Mouse (Mus musculus): ENCODE results near the gene Gata5. TPM values are rescaled to one million over a fixed set of nuclear protein-coding genes. Genes with fewer than 3 reads are reported as not detected.
A peak's percentile ranks its signal among the peaks of the same experiment; 100 is the strongest.

The Gata5 gene
- 0.25 TPM in 1 of 2 replicates, not detected in the other for polyA plus RNA-seq (2016; fragmentation: Nextera tagmentation; extraction: Ambion mirVana)

- peak within 1 kb of the TSS; percentile 54 for H3K4me3 ChIP-seq
- peak; percentile 84 for DNase-seq (ENCODE audit: low spot score)
- no peaks in the 10 kb centered on the region for H3K9me3 ChIP-seq
- H3K27me3 ChIP-seq (ENCODE audit: insufficient read depth, poor library complexity, severe bottlenecking), result peaks cover 99% of the 10 kb centered on the region
- 0% methylated on average over 33 of the region's 33 CpGs for WGBS
- no peaks in the 10 kb centered on the region for H3K36me3 ChIP-seq
- peaks cover 29% of the 10 kb centered on the region for H3K4me1 ChIP-seq (replicated peaks)
- H3K27ac ChIP-seq, result peak within 1 kb of the TSS; percentile 47; the same call in 1 of the 2 replicates
Observed at GRCm38 (mm10) chr2:180334551-180334986, at the start of gene Gata5. Gata5 (minus strand) TSS chr2:180334699.

- Histone ChIP-seq H3K36me3 (no peaks in the 10 kb centered on the region), H3K9me3 (no peaks in the 10 kb centered on the region), H3K27me3 (ENCODE audit: insufficient read depth, poor library complexity, severe bottlenecking) (no peaks in the 10 kb centered on the region; the same call in 1 of the 2 replicates), H3K4me3 (no peak overlapping the region), H3K4me1 (replicated peaks) (no peaks in the 10 kb centered on the region), H3K27ac (no peak overlapping the region)
- 94% methylated on average over 5 of the region's 5 CpGs for WGBS
- DNase-seq (ENCODE audit: low spot score), result no peak
Observed at GRCm38 (mm10) chr2:180376730-180377129, 42.2 kb upstream of the Gata5 start.

DNA sequence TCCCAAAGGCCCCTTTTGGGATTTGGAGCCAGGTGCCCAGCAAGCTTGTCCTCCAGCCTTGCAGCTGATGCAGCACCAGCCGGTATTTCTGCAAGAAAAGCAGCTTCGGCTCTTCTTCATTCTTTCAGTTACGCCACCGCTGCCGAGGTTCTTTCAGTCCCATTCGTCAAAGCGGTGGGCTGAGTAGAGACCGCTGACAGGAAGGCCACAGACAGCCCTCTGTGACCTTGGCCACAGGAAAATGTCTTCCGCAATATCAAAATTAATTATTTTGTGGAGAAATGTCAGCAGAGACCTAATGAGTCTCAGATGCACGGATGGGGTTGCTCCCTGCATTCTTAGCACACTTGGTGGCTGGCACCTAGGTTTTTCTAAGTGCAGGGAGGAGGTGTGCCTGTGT is 38.8 kb upstream of the Gata5 start:
- H3K36me3 ChIP-seq, result no peaks in the 10 kb centered on the region
- no peaks in the 10 kb centered on the region for H3K4me1 ChIP-seq (replicated peaks)
- no peak overlapping the region for H3K27ac ChIP-seq
- H3K9me3 ChIP-seq, result no peaks in the 10 kb centered on the region
- 82% methylated on average over 10 of the region's 10 CpGs for WGBS
- DNase-seq (ENCODE audit: low spot score), result no peak
- no peaks in the 10 kb centered on the region; the same call in 1 of the 2 replicates for H3K27me3 ChIP-seq (ENCODE audit: insufficient read depth, poor library complexity, severe bottlenecking)
- no peak overlapping the region for H3K4me3 ChIP-seq

GRCm38 (mm10) chr2:180368359-180368758 is 33.9 kb upstream of the Gata5 start:
- Histone ChIP-seq H3K4me3 (no peak overlapping the region), H3K27me3 (ENCODE audit: insufficient read depth, poor library complexity, severe bottlenecking) (no peaks in the 10 kb centered on the region; the same call in 1 of the 2 replicates), H3K36me3 (no peaks in the 10 kb centered on the region), H3K9me3 (no peaks in the 10 kb centered on the region), H3K4me1 (replicated peaks) (no peaks in the 10 kb centered on the region), H3K27ac (no peak overlapping the region)
- DNase-seq (ENCODE audit: low spot score), result no peak
- WGBS, result 80% methylated on average over 5 of the region's 5 CpGs

DNA sequence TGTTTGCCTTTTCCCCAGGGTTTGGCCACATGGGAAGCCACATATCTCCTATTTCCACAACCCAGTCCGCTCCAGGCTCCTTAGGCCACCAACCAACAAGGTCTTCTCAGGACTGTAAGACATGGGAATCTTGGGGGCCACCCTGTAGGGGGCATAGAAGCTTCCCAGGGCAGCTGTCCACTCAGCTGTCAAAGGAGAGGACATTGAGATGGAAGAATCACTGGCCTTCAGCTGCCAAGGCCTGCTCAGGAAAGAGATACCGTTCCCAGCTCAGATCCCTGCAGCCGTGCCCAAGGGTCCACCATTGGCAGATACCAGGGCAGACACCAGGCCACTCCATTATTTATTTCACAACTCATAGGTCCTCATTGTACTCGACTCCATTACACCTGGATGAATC is 32.9 kb upstream of the Gata5 start:
- Histone ChIP-seq H3K27me3 (ENCODE audit: insufficient read depth, poor library complexity, severe bottlenecking) (no peaks in the 10 kb centered on the region), H3K9me3 (no peaks in the 10 kb centered on the region), H3K4me1 (replicated peaks) (0 out of 2 replicates have a peak, but pooled peaks cover 5% of the 10 kb centered on the region), H3K4me3 (no peak overlapping the region), H3K27ac (no peak overlapping the region), H3K36me3 (no peaks in the 10 kb centered on the region)
- 84% methylated on average over 4 of the region's 4 CpGs for WGBS
- no peak for DNase-seq (ENCODE audit: low spot score)

DNA sequence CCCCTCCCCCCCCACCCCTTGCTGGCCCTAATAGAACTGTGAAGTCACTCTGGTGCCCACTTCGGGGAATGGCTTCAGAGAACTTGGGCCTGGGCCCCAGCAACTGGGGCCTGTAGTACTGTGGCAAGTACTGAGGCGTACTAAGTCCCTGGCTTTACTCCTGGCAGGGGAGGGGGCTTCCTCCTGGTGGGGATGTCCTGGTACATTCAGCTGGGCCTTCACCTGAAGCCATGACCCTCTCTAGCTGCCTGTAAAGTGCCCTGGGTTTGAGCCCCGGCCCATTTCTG is 28.9 kb upstream of the Gata5 start:
- peaks cover 13% of the 10 kb centered on the region for H3K27me3 ChIP-seq (ENCODE audit: insufficient read depth, poor library complexity, severe bottlenecking)
- no peak for DNase-seq (ENCODE audit: low spot score)
- 77% methylated on average over 3 of the region's 3 CpGs for WGBS
- no peak overlapping the region for H3K27ac ChIP-seq
- H3K4me3 ChIP-seq, result no peak overlapping the region
- 0 out of 2 replicates have a peak, but pooled peaks cover 5% of the 10 kb centered on the region for H3K4me1 ChIP-seq (replicated peaks)
- H3K9me3 ChIP-seq, result no peaks in the 10 kb centered on the region
- H3K36me3 ChIP-seq, result no peaks in the 10 kb centered on the region

DNA sequence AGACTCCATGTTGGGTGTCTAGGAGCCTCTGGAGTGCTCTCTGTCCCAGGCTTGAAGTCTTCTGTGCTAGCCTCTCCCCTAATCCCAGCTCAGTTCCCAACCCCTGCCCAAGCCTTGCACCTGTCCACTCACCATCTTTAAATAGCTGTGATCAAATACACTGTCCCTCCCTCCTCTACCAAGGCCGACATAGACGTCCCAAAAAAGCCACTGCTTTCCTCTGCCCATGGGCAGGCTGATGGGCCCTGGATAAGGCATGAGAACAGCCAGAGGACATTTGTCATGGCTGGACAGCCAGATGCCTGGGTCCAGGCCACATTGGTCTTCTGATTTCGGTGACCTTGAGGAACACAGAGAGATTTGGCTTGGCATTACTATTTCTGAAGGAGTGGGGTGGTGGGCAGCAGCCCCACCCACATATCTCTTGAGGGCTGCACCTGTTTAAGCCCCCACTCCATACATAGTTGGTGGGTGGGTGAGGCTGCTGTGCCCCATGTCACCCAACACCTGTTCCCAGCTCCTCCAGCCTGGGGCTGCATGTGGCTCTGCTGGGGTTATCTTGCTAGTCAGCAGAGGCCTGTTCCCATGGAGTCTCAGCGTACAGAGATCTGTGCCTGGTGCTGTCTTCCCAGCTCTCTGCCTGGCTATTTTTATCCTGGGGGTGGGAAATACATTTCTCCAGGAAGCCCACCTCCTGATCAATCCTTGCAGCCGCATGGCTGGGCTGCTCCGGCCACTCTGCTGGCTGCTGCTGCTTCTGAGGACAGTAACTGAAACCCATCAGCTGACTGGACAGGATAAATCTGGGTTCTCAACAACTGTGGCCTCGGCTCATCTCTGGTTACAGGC is 28.3 kb upstream of the Gata5 start:
- Histone ChIP-seq H3K36me3 (no peaks in the 10 kb centered on the region), H3K4me1 (replicated peaks) (0 out of 2 replicates have a peak, but pooled peaks cover 5% of the 10 kb centered on the region), H3K9me3 (no peaks in the 10 kb centered on the region), H3K4me3 (no peak overlapping the region), H3K27me3 (ENCODE audit: insufficient read depth, poor library complexity, severe bottlenecking) (peaks cover 19% of the 10 kb centered on the region), H3K27ac (no peak overlapping the region)
- no peak for DNase-seq (ENCODE audit: low spot score)
- 78% methylated on average over 7 of the region's 7 CpGs for WGBS

DNA sequence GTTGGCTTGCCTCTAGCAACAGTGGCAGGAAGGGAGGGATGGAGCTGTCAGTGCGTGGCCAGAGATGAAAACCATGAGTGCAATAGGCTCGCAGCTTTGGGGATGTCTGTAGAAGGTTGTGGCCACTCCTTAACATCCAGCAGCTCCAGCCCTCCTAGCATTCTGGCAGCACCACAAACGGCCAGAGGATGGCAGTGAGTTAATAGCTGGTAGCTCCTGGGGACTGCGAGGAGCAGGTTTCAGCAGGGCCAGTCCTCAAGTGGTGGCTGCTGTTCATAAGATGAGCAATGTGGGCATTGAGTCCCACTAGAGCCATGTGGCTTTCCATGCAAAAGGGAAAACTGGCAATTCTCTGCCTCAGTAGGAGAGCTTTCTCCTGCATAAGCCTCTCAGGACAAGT is 24.6 kb upstream of the Gata5 start:
- Histone ChIP-seq H3K9me3 (no peaks in the 10 kb centered on the region), H3K36me3 (no peaks in the 10 kb centered on the region), H3K27ac (no peak overlapping the region), H3K4me1 (replicated peaks) (0 out of 2 replicates have a peak, but pooled peaks cover 5% of the 10 kb centered on the region), H3K27me3 (ENCODE audit: insufficient read depth, poor library complexity, severe bottlenecking) (peaks cover 22% of the 10 kb centered on the region), H3K4me3 (no peak overlapping the region)
- no peak for DNase-seq (ENCODE audit: low spot score)
- WGBS, result 12% methylated on average over 4 of the region's 4 CpGs

- H3K27ac ChIP-seq, result no peak overlapping the region
- H3K4me1 ChIP-seq (replicated peaks), result no peaks in the 10 kb centered on the region
- DNase-seq (ENCODE audit: low spot score), result peak; percentile 68
- H3K9me3 ChIP-seq, result no peaks in the 10 kb centered on the region
- H3K36me3 ChIP-seq, result no peaks in the 10 kb centered on the region
- H3K27me3 ChIP-seq (ENCODE audit: insufficient read depth, poor library complexity, severe bottlenecking), result peaks cover 12% of the 10 kb centered on the region
- H3K4me3 ChIP-seq, result no peak overlapping the region
- 61% methylated on average over 20 of the region's 20 CpGs for WGBS
Observed at GRCm38 (mm10) chr2:180353338-180353737, 18.8 kb upstream of the Gata5 start.

GRCm38 (mm10) chr2:180350700-180351099 is 16.2 kb upstream of the Gata5 start:
- H3K4me3 ChIP-seq, result no peak overlapping the region
- peak; percentile 29 for DNase-seq (ENCODE audit: low spot score)
- H3K9me3 ChIP-seq, result no peaks in the 10 kb centered on the region
- H3K27ac ChIP-seq, result no peak overlapping the region
- 0 out of 2 replicates have a peak, but pooled peaks cover 4% of the 10 kb centered on the region for H3K27me3 ChIP-seq (ENCODE audit: insufficient read depth, poor library complexity, severe bottlenecking)
- H3K36me3 ChIP-seq, result no peaks in the 10 kb centered on the region
- 47% methylated on average over 2 of the region's 2 CpGs for WGBS
- peaks cover 5% of the 10 kb centered on the region for H3K4me1 ChIP-seq (replicated peaks)

DNA sequence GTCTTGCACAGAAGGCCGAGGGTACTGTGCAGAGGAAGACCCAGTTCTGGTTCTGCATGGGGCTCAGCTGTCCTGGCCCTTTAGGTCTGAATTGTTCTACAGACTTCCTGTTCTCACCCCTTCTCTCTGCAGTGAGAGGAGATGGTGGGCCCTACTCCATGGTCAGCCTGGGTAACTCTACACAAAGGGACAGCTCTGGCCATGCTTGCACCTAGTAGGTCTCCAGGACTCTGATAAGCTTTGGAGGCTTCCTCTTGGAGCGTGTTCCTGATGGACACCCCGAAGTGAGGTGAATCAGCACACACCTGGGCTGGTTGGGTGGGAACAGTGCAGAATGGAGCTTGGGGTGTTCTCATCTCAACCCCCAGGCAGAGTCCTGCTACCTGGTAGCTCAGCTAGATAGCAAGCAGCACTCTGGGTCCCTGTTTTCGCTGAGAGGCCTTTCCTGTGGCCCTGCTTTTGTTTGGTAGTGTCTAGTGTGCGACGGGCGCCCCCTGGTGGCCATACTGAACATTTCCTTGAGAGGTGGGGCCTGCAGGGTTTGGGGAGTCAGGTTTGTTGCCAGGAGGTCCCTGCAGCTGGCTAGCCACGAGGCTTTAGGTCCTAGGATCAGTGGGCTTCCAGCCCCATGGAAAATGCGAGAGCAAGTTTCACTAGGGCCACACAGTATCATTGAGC is 12.5 kb upstream of the Gata5 start:
- 31% methylated on average over 9 of the region's 9 CpGs for WGBS
- Histone ChIP-seq H3K27me3 (ENCODE audit: insufficient read depth, poor library complexity, severe bottlenecking) (no peaks in the 10 kb centered on the region), H3K36me3 (no peaks in the 10 kb centered on the region), H3K4me1 (replicated peaks) (peaks cover 5% of the 10 kb centered on the region), H3K27ac (peak overlapping the region; percentile 78), H3K4me3 (no peak overlapping the region), H3K9me3 (no peaks in the 10 kb centered on the region)
- peak; percentile 85 for DNase-seq (ENCODE audit: low spot score)

DNA sequence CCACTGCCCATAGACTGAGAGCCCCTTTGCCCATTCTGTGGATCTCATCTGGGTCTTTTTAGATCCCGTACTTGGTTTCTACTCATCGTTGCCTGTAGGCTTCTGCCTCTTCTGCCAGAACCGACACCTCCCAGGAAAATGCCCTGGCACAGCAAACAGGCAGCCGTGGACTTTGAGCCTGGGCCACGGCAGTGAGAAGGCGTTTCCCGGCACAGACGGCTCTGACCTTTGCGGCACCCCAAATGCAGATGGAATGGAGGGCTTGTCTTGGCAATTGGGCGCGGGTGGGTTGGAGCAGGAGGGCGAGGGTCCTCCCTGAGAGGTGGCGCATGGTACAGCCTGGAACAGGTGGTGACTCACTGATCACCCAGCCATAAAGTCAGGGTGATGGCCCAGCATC is 8.6 kb upstream of the Gata5 start:
- H3K36me3 ChIP-seq, result no peaks in the 10 kb centered on the region
- H3K4me3 ChIP-seq, result no peak overlapping the region
- H3K27me3 ChIP-seq (ENCODE audit: insufficient read depth, poor library complexity, severe bottlenecking), result peaks cover 27% of the 10 kb centered on the region
- H3K27ac ChIP-seq, result no peak overlapping the region
- 89% methylated on average over 13 of the region's 13 CpGs for WGBS
- peaks cover 8% of the 10 kb centered on the region for H3K4me1 ChIP-seq (replicated peaks)
- no peaks in the 10 kb centered on the region for H3K9me3 ChIP-seq
- DNase-seq (ENCODE audit: low spot score), result no peak

DNA sequence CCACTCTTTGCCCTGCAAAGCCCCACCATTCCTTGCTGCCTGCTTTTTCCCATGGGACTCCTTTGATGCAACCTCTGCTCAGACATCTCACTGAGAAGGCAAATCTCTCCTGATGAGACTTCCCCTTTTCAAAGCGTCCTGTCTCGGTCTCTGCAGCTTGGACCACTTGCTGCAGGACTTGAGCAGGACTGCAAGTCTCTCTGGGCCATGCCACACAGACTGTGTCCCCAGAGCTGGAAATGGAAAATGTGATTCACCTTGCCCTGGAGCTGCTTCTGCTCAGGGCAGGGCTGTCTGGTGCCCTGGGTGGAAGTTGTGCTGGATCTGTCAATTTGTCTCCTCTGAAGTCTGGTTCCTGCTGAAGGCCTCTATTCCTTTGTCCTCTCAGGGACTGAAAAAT is 7.7 kb upstream of the Gata5 start:
- DNase-seq (ENCODE audit: low spot score), result no peak
- peaks cover 13% of the 10 kb centered on the region for H3K4me1 ChIP-seq (replicated peaks)
- H3K27me3 ChIP-seq (ENCODE audit: insufficient read depth, poor library complexity, severe bottlenecking), result peaks cover 36% of the 10 kb centered on the region
- no peak overlapping the region for H3K4me3 ChIP-seq
- H3K9me3 ChIP-seq, result no peaks in the 10 kb centered on the region
- no peaks in the 10 kb centered on the region for H3K36me3 ChIP-seq
- WGBS, result 58% methylated on average over 2 of the region's 2 CpGs
- H3K27ac ChIP-seq, result no peak overlapping the region
